Mouse (Mus musculus) mouse embryonic stem cell (cell line): ENCODE results near the gene Adamts13.

Experiments used
- in situ Hi-C, 2 experiments: fragments of 300-500 bp; cut with MboI; formaldehyde crosslinking; loops; 1 replicate in 1 of 2; 3 replicates in 1 of 2; pipeline ENCODE4 v1.14.3; 2019 to 2020; ENCODE audit warnings: low sequenced_read_pairs in 2 of 2, low pct_unique_long_range_greater_than_20kb in 1 of 2, mixed read lengths in 1 of 2; ENCODE audit not compliant: unreplicated experiment in 1 of 2

Adamts13 gene

GRCm38 (mm10) chr2:27059187-27059586 lies 86.0 kb downstream of the Adamts13 start:
- in situ Hi-C loops = no loop called here
